Mouse (Mus musculus): ENCODE results near the gene D030056L22Rik.
A peak's percentile ranks its signal among the peaks of the same experiment; 100 is the strongest.

Gene D030056L22Rik

DNA sequence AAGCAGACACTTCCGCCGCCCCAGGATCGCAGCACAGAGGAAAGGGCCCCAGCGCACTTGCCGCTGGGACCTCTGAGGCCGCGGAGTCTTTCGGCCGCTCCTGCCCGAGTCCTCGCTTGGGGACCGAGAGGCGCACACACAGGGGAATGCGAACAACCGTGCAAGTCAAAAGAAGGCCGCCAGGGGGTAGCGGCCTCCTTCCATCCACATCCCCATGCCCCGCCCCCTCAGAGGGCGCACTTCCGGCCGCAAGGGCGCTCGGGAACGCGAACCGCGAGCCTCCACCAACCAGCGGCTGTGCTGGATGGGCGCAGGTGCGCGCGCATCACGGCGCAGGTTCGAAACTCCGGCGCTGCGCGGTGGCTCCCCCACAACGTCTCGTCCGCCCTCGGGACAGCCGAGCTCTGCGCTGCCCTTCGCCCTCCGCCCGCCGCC lies at the start of gene D030056L22Rik:
TSS of gene D030056L22Rik (plus strand) at position 328 of the 435 bp plus-strand sequence.
- peak; percentile 99 for DNase-seq

DNA sequence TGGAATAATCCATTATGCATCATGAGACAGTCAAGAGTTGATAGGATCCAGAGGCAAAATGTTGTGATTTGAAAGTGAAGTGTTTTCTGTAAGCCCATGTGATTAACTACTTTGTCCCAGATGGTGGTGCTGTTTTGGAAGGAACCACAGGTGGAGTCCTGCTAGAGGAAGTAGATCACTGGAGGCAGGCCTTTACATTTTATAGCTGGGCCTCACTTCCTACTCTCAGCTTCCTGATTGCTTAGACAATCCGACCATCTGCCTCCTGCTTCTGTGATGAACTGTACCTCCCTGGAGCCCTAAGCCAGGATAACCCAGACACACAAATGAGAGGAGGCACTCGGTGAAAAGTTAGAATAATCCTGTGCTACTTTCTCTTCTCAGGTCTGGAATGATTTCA lies 49.1 kb upstream of the D030056L22Rik start:
- DNase-seq, result peak; percentile 18 to 33

DNA sequence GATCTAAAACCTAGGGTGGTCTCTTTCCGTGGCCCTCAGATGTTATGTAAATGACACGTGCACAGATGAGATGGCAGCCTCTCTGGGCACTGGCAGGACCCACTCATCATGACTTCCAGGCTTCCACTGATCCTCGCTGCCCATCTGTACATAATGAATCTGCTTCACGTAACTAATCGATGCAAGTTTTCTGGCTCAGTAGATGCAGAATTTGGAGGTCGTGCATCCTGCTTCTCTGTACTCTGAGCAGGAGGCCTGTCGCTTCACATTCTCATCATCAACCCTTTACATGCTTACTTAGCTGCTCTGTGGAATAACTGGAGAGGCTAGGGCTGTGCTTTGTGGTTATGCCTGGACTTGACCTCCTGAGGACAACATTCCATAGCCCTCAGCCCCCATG lies 46.0 kb upstream of the D030056L22Rik start:
- DNase-seq, result no peak

DNA sequence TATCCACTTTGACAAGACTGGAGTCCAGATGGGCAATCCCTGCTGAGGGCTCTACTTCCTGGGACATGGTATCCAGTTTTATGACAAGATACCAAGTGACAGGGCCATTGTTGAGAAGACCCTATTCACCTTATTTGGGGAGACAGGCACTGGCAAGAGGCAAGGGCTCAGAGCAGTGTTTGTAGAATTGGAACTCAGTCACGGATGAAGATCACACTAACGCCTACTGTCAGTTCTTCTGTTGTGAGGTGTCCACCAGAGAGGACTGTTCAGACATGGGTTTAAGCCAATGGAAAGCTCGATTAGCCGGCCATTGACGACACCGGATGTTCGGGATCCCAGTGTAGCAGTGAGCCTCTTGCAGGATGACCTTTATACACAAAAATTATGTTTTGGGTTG lies 43.4 kb upstream of the D030056L22Rik start:
- no peak for DNase-seq

DNA sequence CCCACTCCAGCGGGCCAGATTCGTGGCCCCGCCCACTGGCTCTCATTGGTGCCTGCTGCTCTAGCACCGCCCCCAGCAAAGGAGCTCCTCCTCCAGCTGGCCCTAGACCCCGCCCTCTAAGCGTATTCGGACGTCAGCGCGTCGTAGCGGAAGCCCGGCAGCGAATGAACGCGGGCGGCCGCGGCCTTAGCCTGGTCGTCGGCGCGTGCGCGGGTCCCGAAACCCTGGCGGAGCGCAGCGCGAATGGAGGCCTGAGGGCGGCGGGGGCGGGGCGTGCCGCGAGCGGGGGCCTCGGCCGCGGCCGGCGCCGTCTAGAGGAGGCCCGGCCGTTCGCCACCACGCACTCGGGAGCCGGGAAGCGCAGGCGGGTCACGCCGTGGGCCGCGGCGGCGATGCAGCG lies 42.4 kb upstream of the D030056L22Rik start, which contains the start of gene Carnmt1:
TSS of gene Carnmt1 (plus strand) at position 157 of the 400 bp plus-strand sequence.
- DNase-seq, result peak; percentile 99

DNA sequence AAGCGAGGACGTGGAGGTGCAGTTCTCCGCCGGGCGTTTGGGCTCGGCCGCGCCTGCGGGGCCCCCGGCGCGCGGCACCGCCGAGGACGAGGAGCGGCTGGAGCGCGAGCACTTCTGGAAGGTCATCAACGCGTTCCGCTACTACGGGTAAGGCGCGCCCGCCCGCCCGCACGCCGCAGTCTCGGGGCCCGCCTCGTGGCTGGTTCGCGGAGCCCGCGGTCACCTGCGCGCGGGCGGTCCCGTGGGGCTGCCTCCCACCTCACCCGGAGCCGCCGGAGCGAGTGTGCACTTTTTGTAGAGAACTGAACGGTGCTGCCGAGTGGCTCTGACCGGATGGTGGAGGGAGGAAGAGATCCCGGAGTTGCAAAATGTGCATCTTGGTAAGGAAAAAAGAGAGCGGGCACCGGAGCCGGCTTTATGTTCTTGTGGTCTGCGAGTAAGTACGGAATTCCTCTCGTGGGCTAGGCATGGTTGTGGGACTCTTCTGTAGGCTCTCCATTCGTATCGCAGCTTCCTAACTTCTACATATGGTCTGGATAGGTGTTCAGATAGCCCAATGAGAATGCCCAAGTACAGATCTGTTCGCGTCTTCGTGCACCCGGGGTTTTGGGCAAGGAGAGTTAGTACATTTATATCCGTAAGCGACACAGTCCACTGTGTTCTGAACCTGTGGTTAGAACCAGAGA lies 41.8 kb upstream of the D030056L22Rik start:
- DNase-seq, result peak; percentile 64 to 70

DNA sequence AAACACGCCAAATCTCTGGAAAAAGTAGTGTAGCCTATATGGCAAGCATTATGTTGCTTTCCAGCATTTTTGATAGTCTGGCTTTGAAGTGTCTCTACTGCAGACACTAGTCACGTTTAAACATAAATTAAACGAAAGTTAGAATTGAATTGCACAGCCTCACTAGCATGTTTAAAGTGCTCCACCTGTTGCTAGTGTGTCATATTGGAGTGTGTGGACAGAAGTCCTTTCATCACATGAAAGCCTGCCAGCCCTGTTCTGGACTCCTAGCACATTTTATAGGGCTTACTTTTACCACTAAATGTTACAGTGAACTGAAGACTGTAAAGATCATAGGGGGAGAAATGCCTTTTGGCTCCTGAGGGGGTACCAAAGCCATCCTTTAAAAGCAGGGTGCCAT lies 40.5 kb upstream of the D030056L22Rik start:
- no peak for DNase-seq

DNA sequence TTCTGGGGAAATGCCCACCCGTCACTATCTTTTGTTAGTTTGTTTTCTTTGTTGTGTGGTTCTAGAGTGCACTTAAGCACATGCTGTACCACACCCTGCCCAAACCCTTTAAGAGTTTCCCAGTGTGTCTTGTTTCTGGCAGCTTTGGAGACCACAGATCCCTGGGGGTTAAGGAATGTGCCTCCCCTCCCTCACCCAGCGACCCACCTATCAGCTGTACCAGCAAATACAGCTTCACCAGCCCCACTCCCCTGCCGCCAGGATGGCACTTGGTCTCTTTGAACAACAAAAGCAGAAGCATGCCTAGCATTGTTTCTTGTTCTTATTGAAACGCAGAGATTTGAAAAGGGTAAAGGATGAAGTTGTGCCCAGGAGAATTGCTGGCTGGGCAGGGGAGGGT lies 39.9 kb upstream of the D030056L22Rik start:
- no peak for DNase-seq

DNA sequence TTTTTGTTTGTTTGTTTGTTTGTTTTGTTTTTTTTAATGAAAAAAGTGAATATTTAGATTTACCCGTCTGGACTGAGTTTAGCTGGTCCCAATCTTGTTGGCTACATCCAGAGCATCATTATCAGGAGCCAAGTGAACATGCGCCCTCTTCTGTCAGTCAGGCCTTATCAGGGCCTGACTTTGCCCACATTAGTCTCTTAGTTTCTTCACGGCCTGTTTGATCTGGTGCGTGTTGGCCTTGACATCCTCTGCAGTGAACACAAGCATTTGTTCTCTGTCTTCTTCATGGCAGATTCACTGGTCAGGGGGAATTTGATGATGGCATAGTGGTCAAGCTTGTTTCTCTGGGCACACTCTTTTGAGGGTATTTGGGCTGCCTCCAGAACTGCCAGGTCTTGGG lies 30.9 kb upstream of the D030056L22Rik start:
- DNase-seq, result no peak

DNA sequence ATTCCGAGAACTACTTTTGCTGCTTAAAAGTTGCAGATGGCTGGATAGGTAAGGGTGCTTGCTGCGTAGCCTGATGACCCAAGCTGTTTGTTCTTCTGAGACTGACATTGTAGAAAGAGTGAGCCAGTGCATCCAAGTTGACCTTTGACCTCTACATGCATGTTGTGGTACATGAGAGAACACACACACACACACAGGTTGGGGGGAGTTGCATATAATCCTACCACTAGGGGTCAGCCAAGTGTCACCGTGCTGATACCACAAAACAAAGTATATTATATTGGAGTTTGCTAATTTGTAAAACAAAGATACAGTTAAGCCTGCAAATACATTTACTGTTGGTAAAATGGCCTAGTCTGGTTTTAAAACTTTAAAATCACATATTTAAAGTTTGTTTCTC lies 25.4 kb upstream of the D030056L22Rik start:
- DNase-seq, result peak; percentile 64 to 69

DNA sequence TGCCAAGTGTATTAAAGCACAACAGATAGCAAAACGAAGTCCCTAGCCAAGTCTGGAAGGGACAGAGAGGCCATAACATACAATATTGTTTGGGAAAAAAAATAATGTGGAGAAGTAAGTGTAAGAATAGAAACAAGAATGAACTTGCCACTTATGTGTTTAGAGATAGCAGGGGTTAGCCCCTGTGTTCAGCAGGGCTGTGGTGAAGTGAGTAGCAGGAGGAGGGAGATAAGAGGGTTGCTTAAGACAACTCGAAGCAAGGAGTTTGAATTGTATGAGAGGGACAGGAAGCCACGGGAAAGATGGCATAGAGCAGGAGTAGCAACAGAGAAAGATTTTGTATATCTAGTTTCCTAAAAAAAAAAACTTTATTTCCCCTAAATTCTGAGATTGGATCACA lies 20.8 kb upstream of the D030056L22Rik start:
- no peak for DNase-seq

DNA sequence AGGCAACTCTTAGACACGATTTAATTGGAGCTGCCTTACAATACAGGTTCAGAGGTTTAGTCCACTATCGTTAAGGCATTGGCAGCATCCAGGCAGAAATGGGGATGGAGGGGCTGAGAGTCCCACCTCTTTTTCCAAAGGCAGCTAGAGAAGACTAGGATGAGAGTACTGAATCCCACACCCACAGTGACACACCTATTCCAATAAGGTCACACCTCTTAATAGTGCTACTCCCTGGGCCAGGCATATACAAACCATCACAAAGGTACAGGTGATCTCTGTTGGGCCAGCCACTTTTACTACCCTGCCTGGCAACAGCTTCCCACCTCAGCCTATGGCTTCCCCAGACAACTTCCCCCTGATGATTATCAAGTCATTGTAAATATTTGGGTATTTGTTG lies 20.2 kb upstream of the D030056L22Rik start:
- no peak for DNase-seq

DNA sequence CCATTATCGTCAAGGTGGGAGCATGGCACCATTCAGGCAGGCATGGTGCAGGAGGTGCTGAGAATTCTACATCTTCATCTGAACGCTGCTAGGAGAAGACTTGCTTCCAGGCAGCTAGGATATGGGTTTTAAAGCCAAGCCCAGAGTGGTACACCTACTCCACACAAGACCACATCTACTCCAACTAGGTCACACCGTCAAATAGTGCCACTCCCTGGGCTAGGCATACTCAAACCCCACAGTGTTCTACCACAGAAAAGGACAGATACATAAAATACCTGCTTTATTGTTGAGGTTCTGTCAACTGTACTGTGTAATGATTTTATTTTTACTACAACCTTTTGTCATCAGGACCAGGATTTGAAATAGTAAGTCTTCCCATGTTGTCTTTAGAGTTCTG lies 17.9 kb upstream of the D030056L22Rik start:
- DNase-seq, result no peak

DNA sequence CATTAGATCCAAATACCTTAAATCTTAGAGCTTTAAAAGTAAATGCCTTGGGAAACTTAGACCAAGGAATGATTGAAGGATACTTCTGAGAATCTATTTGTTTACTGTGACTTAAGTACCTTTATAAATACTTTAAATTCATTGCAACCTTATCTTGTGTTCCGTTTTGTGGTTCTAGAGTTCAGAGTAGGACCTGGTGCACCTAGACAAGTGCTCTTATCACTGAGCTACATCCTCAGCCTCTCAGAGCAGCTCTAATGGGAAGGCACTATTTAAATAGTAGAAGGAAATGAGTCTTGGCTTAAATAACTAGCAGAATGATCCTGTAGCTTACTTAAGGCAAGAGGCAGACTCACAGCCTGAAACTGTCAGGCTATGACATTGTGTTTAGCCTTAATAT lies 17.4 kb upstream of the D030056L22Rik start:
- no peak for DNase-seq

DNA sequence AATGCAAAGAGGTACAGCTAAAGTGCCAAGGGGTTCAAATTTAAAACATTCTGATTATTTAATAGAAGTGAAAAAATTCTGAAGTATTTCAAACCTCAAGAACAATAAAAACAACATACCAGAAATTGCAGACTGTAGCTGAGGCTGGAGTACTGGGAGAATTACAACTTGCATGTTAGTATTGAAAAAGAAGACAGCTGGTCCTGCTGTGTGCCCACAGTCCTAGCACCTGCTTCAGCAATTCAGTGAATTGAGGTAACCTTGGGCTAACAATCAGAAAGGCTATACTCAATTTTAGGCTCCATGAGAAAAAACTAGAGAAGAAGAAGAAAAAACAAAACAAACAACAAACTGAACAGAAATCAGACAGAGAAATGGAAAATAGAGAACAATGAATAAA lies 4.9 kb upstream of the D030056L22Rik start:
- no peak for DNase-seq

DNA sequence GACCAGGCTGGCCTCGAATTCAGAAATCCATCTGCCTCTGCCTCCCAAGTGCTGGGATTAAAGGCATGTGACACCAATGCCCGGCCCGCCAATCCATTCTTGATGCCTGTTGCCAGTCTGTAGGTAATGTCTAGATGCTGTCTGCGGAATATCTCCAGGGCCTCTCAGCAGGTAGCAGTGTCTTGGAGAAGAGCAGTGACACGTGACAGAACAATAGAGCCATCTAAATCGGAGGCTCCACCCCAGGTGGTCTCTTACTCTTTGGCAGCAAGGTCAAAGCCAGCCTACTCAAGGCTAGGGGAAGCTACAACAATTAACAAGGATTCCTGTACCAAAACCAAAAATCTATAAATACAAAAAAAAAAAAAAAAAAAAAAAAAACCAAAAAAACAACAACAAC lies 2.1 kb upstream of the D030056L22Rik start:
- DNase-seq, result no peak

DNA sequence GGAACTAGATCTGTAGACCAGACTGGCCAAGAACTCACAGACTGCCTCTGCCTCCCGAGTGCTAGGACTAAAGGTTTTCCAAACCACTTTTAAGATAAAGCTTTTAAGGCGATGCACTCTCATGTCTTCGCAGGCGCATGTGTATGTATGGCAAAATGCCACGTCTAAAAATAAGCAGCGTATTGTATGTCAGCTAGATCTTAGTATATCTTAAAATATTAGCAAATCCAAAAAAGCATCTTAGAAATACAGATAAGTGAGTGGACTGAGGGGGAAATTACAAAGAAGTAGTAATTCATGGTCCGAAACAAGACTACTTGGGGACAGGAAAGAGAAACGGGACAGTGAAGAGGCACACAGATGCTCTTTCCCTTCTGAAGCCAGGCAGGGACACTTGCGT lies 1.4 kb upstream of the D030056L22Rik start:
- no peak for DNase-seq

DNA sequence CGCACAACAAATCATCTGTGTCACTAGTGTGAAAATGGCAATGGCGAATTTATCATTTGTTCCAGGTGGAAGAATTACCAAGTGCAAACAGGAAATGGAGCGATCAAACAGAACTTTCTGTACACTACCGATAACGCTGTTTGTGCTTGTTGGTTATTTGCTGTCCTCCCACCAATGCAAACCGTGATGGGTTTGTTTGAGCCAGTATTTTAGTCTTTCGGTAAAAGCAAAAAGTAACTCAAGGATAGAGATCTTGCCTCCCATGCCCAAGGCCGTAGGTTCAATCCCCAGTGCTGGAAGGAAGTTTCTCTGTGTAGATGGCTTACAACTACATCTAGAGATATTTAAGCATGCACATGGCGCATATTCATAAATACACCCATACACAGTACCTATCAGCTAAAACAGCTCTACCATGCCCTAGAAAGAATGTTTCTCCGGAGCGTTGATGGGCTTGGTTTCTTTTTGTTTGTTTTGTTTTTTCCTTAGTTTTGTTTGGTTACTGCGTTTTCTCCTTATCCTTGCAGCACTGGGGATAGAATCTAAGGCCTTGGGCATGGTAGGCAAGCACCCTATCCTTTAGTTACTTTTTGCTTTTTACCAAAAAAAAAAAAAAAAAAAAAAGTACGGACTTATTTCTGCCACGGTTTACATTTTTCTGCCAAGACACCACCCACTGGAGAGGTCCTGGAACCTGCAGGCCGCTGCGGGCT lies 684 bp upstream of the D030056L22Rik start:
- DNase-seq, result no peak

DNA sequence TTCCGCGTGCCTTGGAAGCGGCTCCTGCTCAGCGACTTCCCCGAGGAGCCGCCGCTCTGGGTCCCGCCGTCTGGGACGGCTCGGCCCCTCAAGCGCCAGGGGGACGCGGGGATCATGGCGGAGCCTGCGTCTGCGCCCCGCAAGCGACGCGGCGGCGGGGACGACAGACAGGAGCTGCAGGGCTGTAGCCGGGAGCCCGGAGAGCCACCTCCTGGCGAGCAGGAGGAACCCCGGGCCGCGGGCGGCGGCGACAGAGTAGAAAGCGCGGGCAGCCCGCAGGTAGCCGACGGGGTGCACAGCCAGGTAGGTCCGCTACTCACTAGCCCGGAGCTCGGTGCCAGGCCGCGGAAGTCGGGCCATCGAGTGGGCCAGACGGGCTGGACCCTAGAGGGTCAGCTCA lies 364 bp downstream of the D030056L22Rik start:
- DNase-seq, result peak; percentile 72 to 76

DNA sequence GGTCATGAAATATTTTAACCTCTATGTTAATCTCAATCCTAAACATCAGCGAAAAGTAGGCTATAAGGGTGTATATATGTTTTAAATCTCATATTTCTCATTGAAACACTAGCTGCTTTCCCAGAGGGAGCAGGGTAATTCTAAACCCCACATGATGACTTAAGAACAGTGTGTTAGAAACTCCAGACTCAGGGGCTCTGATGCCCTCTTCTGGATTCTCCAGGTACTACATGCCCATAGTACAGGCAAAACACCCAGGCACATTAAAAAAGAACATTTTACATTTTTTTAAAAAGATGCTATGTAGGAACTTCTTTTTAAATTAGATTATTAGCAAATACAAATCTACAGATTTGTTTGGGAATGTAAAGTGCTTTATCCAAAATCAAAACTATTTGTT lies 3.4 kb downstream of the D030056L22Rik start:
- peak; percentile 76 to 81 for DNase-seq

DNA sequence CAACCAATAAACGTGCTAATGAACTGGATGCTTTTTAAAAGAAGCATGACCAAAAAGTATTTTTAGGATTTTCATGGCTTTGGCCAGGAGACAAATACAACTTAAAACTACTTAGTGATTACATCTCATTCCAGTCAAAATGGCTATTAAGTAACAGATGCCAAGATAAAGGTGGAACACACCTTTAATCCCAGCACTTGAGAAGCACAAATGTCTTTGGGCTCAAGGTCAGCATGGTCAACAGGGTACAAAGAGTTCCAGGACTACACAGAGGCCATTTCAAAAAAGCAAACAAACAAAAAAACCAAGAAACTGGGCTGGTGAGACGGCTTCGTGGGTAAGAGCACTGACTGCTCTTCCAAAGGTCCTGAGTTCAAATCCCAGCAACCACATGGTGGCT lies 7.3 kb downstream of the D030056L22Rik start:
- no peak for DNase-seq

DNA sequence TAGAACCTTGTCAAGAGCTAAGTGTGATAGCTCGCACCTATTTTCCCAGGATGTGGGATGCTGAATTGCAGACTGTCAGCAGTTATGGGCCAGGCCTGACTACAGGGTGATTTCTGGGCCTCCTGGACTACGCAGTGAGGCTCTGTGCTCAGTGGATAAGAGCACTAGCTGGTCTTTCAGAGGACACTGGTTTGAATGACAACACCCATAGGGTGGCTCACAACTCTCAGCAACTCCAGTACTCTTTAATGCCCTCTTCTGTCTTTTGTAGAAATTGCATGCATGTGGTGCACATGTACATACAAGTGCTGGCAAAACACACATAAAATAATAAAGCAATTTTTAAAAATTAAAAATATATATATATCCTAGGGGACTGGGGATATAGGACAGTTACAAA lies 12.2 kb downstream of the D030056L22Rik start:
- no peak for DNase-seq

DNA sequence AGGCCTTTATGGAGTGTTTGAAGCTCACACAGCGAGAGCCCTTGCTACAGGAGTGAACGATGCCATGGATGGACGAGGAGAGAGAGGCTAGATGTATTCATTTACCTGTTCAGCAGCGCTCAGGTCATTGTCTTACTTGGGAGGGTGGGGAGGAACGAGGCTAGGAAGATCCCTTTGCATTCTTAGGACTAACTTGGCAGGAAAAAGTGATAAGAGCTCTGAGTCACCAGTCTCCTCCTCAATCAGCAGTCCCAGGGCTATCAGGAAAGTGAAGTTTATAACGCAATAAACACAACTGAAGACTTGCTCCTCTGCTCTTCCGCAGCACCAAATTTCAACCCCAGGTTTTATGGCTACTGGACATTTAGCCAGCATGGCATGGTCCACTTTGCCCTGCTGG lies 17.3 kb downstream of the D030056L22Rik start:
- no peak for DNase-seq

DNA sequence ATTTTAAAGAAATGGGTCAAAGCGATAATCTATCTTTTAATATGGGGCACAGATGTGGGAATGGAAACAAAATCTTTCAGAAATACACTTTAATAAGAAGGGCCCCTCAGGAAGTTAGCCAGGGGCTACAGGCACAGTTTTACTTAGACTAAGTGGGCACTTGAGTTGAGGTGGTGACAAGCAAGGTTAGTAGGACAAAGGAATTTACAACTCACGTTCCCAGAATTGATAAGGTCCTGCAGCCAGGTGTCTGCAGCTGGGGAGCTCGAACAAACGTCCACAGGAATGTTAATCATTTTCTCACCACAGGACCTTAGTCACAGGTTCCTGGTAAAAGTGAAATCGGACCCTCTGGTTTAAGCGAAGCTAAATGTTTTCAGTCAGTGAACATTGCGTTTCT lies 18.1 kb downstream of the D030056L22Rik start:
- no peak for DNase-seq

DNA sequence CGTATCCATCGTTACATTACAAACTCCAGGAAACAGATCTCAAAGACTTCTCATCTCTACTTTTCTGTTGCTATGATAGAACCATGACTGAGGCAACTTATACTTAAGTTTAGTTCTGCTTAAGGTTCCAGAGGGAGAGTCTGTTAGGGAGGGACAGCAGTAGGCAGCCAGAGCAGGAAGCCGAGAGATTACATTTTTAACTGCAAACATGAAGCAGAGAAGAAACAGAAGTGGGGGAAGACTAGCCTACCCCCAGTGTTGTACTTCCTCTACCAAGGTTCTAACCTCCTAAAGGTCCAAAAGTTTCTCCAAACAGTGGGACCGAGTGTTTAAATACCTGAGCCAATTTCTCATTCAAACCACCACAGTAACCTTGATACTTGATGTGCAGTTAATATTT lies 22.9 kb downstream of the D030056L22Rik start:
- DNase-seq, result no peak
